Mouse (Mus musculus) bone marrow macrophage, adult 2 months (primary cell): ENCODE data around the gene Fzd7. TPM values are rescaled to one million over a fixed set of nuclear protein-coding genes. Genes with fewer than 3 reads are reported as not detected.

Experiments
- H3K27ac ChIP-seq: 2 replicates; pipeline ENCODE4 v1.5.1; 2012; ENCODE audit warnings: low read depth, low read length; ENCODE audit not compliant: insufficient read depth
- H3K4me1 ChIP-seq: 2 replicates; pipeline ENCODE4 v1.6.1; 2012; ENCODE audit warnings: low read length; ENCODE audit not compliant: control insufficient read depth, insufficient read depth
- H3K4me3 ChIP-seq: 2 replicates; pipeline ENCODE4 v1.5.1; 2012; ENCODE audit warnings: mild to moderate bottlenecking, low read length, moderate library complexity; ENCODE audit not compliant: insufficient read depth
- CTCF ChIP-seq: IDR thresholded peaks from 2 replicates; pipeline ENCODE4 v1.5.1; 2012; ENCODE audit warnings: low read depth, mild to moderate bottlenecking, low read length, moderate library complexity
- POLR2A ChIP-seq: IDR thresholded peaks from 2 replicates; pipeline ENCODE4 v1.6.1; 2012; ENCODE audit warnings: mild to moderate bottlenecking, low read depth, low read length, borderline replicate concordance
- polyA plus RNA-seq: library from polyadenylated mRNA; stranded (reverse); fragments of >200 nt; gene quantifications from 2 replicates; pipeline ENCODE4 v1.2.4, GENCODE M21; 2012; ENCODE audit not compliant: missing spikeins, insufficient read depth, insufficient read length

Gene Fzd7
- polyA plus RNA-seq, 1 experiment: 4.5 TPM

- H3K4me1 ChIP-seq: peaks cover 47% of the 10 kb centered on the region
- H3K27ac ChIP-seq: no peak overlapping the region
- TF ChIP-seq POLR2A (no peak), CTCF (no peak)
- H3K4me3 ChIP-seq: peak overlapping the region; percentile 94
These were observed 1.5 kb downstream of the Fzd7 start for GRCm38 (mm10) chr1:59483521-59484245.

GRCm38 (mm10) chr1:59484314-59484713 is 2.1 kb downstream of the Fzd7 start:
- peaks cover 51% of the 10 kb centered on the region for H3K4me1 ChIP-seq
- peak overlapping the region; percentile 94 for H3K4me3 ChIP-seq
- no peak for TF ChIP-seq CTCF
- TF ChIP-seq POLR2A: no peak
- H3K27ac ChIP-seq: no peak overlapping the region

GRCm38 (mm10) chr1:59484791-59485785 is 2.9 kb downstream of the Fzd7 start:
- Histone ChIP-seq H3K27ac (peak overlapping the region; percentile 24; the same call in 1 of the 2 replicates), H3K4me3 (peak overlapping the region; percentile 94), H3K4me1 (peaks cover 47% of the 10 kb centered on the region)
- TF ChIP-seq POLR2A (no peak), CTCF (no peak)

GRCm38 (mm10) chr1:59485803-59486202 is 3.6 kb downstream of the Fzd7 start:
- H3K27ac ChIP-seq: no peak overlapping the region
- H3K4me3 ChIP-seq: peak overlapping the region; percentile 94; the same call in 1 of the 2 replicates
- H3K4me1 ChIP-seq: peaks cover 41% of the 10 kb centered on the region
- TF ChIP-seq CTCF (no peak), POLR2A (no peak)

- peak overlapping the region; percentile 2; the same call in 1 of the 2 replicates for H3K4me3 ChIP-seq
These were observed 5.4 kb downstream of the Fzd7 start for GRCm38 (mm10) chr1:59487651-59488051.

GRCm38 (mm10) chr1:59488481-59488880 is 6.3 kb downstream of the Fzd7 start:
- H3K4me1 ChIP-seq: peaks cover 41% of the 10 kb centered on the region
- TF ChIP-seq POLR2A: no peak
- no peak for TF ChIP-seq CTCF
- no peak overlapping the region for H3K27ac ChIP-seq
- no peak overlapping the region for H3K4me3 ChIP-seq

More at GRCm38 (mm10) chr1:59487651-59488051, 5.4 kb downstream of the Fzd7 start:
- Histone ChIP-seq H3K27ac (0 out of 2 replicates have a peak overlapping the region, but pooled peaks have one; percentile 0), H3K4me1 (peaks cover 41% of the 10 kb centered on the region)
- TF ChIP-seq CTCF: no peak
- TF ChIP-seq POLR2A: no peak

- H3K4me1 ChIP-seq: peaks cover 37% of the 10 kb centered on the region
- TF ChIP-seq CTCF (no peak), POLR2A (no peak)
- H3K4me3 ChIP-seq: no peak overlapping the region
- no peak overlapping the region for H3K27ac ChIP-seq
These were observed 6.8 kb downstream of the Fzd7 start for GRCm38 (mm10) chr1:59488991-59489390.

GRCm38 (mm10) chr1:59491517-59491916 is 9.3 kb downstream of the Fzd7 start:
- Histone ChIP-seq H3K4me1 (peaks cover 34% of the 10 kb centered on the region), H3K27ac (no peak overlapping the region), H3K4me3 (no peak overlapping the region)
- no peak for TF ChIP-seq POLR2A
- no peak for TF ChIP-seq CTCF

- H3K27ac ChIP-seq: no peak overlapping the region
- no peak for TF ChIP-seq CTCF
- H3K4me3 ChIP-seq: no peak overlapping the region
- H3K4me1 ChIP-seq: peaks cover 30% of the 10 kb centered on the region
These were observed 10.2 kb downstream of the Fzd7 start for GRCm38 (mm10) chr1:59492432-59492831.

GRCm38 (mm10) chr1:59495970-59496369 is 13.7 kb downstream of the Fzd7 start:
- Histone ChIP-seq H3K4me1 (peaks cover 14% of the 10 kb centered on the region), H3K27ac (peak overlapping the region; percentile 60), H3K4me3 (no peak overlapping the region)
- TF ChIP-seq CTCF (no peak), POLR2A (no peak)
